Mouse (Mus musculus) CD4-positive naive resting alpha-beta T cell, adult 57 days (primary cell): Measurements from ENCODE around the gene Zscan5b. TPM values are rescaled to one million over a fixed set of nuclear protein-coding genes. Genes with fewer than 3 reads are reported as not detected.

Experiments used
- total RNA-seq: library from RNA; stranded (reverse); gene quantifications from one replicate; pipeline ENCODE4 v1.2.4, GENCODE M21; 2023

Gene Zscan5b
- not detected for total RNA-seq

DNA sequence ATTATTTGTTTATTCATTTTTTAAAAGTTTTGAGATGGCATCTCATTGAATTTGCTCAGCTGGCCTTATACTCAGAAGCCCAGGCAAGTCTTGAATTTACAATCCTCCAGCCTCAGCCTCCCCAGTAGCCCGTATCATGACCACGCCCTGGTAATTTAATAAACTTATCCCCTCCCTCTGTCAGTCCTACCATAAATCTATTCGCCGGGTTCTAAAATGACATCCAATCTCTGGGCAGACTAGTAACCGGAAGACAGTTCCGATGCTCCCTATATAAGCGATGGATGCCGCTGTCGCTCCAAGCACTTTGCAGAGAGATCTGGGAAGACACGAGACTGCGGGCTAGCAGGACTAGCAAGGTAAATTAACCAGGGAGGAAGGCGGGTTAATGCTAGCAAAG, at the start of gene Zscan5b:
Gene Zscan5b, plus strand, starts transcription at position 301 of the 400 bp plus-strand sequence.

GRCm38 (mm10) chr7:6196790-6197189, 25.3 kb upstream of the Zscan5b start, which contains the start of gene Galp:
Gene Galp, plus strand, starts transcription at chr7:6197090.

GRCm38 (mm10) chr7:6252410-6252809, 30.3 kb downstream of the Zscan5b start, which contains the start of gene Epp13:
Gene Epp13, plus strand, starts transcription at chr7:6252710.

DNA sequence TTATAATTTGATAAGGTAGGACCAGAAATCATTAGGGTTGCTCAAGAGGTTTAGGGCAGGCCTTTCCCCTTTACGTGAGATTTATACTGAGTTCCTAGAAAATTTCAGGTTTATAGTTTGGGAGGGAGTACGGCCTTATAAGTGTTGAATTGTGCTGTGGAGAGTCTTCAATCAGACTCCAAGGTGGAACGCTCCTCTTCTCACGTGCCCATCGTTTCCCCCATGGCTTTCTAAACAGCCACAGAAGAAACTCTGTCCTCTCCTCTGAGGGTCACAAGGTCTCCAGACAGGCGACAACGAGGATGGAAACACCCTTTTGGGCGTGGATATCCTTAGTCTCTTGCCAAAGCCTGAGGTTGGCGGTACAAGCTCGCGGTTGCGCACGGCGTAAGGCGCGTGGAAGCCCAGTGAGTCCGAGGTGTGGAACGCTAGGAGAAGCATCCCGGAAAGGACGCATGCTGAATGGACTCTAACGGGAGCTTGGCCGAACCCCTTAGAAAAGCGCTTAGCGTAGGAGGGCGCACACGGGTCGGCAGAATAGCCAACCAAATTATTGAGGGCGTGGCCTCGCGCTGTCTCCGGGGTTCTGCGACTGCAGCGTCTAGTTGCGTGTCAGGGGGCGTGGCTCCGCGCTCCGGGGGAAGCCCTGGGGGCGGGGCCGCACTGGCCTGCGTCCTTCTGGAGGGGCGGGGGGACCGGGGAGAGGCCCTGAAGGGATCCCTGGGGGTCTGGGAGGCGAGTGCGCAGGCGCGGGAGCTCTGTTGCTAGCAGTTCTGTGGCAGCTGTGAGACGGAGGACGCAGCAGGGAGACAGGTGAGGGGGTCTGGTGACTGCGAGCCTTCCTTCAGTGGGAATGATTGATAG, 64.0 kb downstream of the Zscan5b start, which contains the start of gene Zfp667:
Gene Zfp667, plus strand, starts transcription at position 738 of the 864 bp plus-strand sequence.

Other genes with a start within 250 kb of the Zscan5b start
- not detected for gene Vmn1r65, start 211.3 kb upstream of the Zscan5b start, total RNA-seq
- not detected for gene Nlrp4c, start 177.1 kb upstream of the Zscan5b start, total RNA-seq
- gene Zfp787, start 66.3 kb upstream of the Zscan5b start, total RNA-seq: 32.9 TPM
- 23.6 TPM for gene Zfp444, start 50.1 kb upstream of the Zscan5b start, total RNA-seq
- not detected for gene Galp, start 25.2 kb upstream of the Zscan5b start, total RNA-seq
- not detected for gene Epp13, start 30.4 kb downstream of the Zscan5b start, total RNA-seq
- 2.9 TPM for gene Zfp667, start 64.3 kb downstream of the Zscan5b start, total RNA-seq
- 2.7 TPM for gene Zfp583, start 109.0 kb downstream of the Zscan5b start, total RNA-seq
- 1.1 TPM for gene Gm3854, start 121.5 kb downstream of the Zscan5b start, total RNA-seq
- gene Zfp78, start 141.0 kb downstream of the Zscan5b start, total RNA-seq: 2.5 TPM
- 3.5 TPM for gene Zfp28, start 161.0 kb downstream of the Zscan5b start, total RNA-seq
- not detected for gene Smim17, start 176.4 kb downstream of the Zscan5b start, total RNA-seq
- not detected for gene Gm20715, start 188.0 kb downstream of the Zscan5b start, total RNA-seq
- not detected for gene Olfr1344, start 216.4 kb downstream of the Zscan5b start, total RNA-seq
- not detected for gene Olfr1336, start 233.9 kb downstream of the Zscan5b start, total RNA-seq
- gene Olfr1346, start 244.8 kb downstream of the Zscan5b start, total RNA-seq: not detected